Mouse (Mus musculus) testis, adult 2 months (tissue): ENCODE data around the gene Mus81.

Source experiments
- CTCF ChIP-seq: fragments of 200-500 bp; IDR thresholded peaks from 2 replicates; pipeline ENCODE4 v1.5.1; 2012; ENCODE audit warnings: low read depth, mild to moderate bottlenecking, inconsistent platforms, low read length, moderate library complexity; ENCODE audit not compliant: control insufficient read depth, insufficient read depth, insufficient replicate concordance
- POLR2A ChIP-seq: fragments of 200-500 bp; IDR thresholded peaks from 2 replicates; pipeline ENCODE4 v1.6.1; 2012; ENCODE audit warnings: low read depth, mild to moderate bottlenecking, inconsistent platforms, low read length, moderate library complexity; ENCODE audit not compliant: control insufficient read depth

GRCm38 (mm10) chr19:5447515-5448353 is 40.5 kb downstream of the Mus81 start, which contains the start of gene Fosl1:
- TF ChIP-seq POLR2A, result no peak
- TF ChIP-seq CTCF, result no peak
